Comparison of ENCODE assay signal across 8 mouse cellular contexts in the genomic region with DNA sequence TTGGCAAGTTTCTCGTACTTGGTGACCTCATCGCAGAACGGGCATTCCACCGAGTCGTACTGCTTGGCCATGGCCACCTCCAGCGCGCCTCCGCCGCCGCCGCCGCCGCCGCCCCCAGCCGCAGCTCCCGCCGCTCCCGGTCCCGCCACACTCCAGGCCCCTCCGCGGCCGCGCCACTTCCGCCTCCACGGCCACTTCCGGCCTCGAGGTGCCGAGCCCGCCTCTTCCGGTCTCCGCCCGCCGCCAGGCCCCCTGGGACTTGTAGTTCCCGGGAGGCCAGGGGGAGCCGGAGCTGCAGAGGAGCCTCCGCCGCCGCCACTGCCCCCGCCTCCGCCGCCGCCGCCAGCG. TPM values are rescaled to one million over a fixed set of nuclear protein-coding genes. Genes with fewer than 3 reads are reported as not detected.
DNase-seq lines count a peak whose midpoint lies in the region; ATAC-seq and TF ChIP-seq lines count a peak whose summit lies in the region.

No protein-coding gene starts in this region.

- H3K9ac ChIP-seq in embryonic facial prominence, embryonic 11.5 days (replicated peaks; ENCODE audit: low read length), result peak overlapping the region; percentile 89
- H3K9ac ChIP-seq in limb, embryonic 15.5 days, result peak overlapping the region; percentile 82
- H3K9ac ChIP-seq in midbrain, postnatal 0 days (replicated peaks; ENCODE audit: low read length, poor library complexity, severe bottlenecking), result peak overlapping the region; percentile 86

- ATAC-seq in embryonic facial prominence, embryonic 11.5 days (replicated peaks; ENCODE audit: insufficient number of reproducible peaks, low FRiP score, low TSS enrichment, low read depth), result peak; percentile 88
- peak; percentile 86 for ATAC-seq in limb, embryonic 15.5 days (ENCODE audit: insufficient number of reproducible peaks, low FRiP score, low TSS enrichment, low read depth)
- ATAC-seq in midbrain, postnatal 0 days (ENCODE audit: low FRiP score), result peak; percentile 91

- H3K27ac ChIP-seq in embryonic facial prominence, embryonic 11.5 days (replicated peaks; ENCODE audit: low read depth, low read length), result peak overlapping the region; percentile 93
- H3K27ac ChIP-seq in limb, embryonic 15.5 days, result peak overlapping the region; percentile 99
- H3K27ac ChIP-seq in midbrain, postnatal 0 days (ENCODE audit: low read depth, low read length), result peak overlapping the region; percentile 92

- H3K9me3 ChIP-seq in embryonic facial prominence, embryonic 11.5 days (replicated peaks; ENCODE audit: control insufficient read depth, low read length), result no peaks in the 10 kb centered on the region
- no peaks in the 10 kb centered on the region for H3K9me3 ChIP-seq in limb, embryonic 15.5 days
- no peaks in the 10 kb centered on the region for H3K9me3 ChIP-seq in midbrain, postnatal 0 days (ENCODE audit: low read length)

- peak; percentile 87 for DNase-seq in 3T3-L1 (ENCODE audit: low read depth, low spot score)
- peak; percentile 97 for DNase-seq in adrenal gland, postnatal 14 days
- DNase-seq in embryonic facial prominence, embryonic 11.5 days (ENCODE audit: low spot score), result peak; percentile 94
- peak; percentile 99 for DNase-seq in heart, adult 11 months
- peak; percentile 97 for DNase-seq in kidney, adult 18-20 months
- peak; percentile 93 for DNase-seq in midbrain, postnatal 0 days (ENCODE audit: low spot score)
- DNase-seq in spleen, postnatal 4 days (ENCODE audit: low spot score in 2 of 2), result peak; percentile 95 to 98

- no peak for TF ChIP-seq CTCF in midbrain, postnatal 0 days (IDR thresholded peaks at IDR 0.05)

- H3K4me3 ChIP-seq in embryonic facial prominence, embryonic 11.5 days (ENCODE audit: low read depth, low read length), result peak overlapping the region; percentile 91
- H3K4me3 ChIP-seq in limb, embryonic 15.5 days, result peak overlapping the region; percentile 91
- peak overlapping the region; percentile 90 for H3K4me3 ChIP-seq in midbrain, postnatal 0 days (ENCODE audit: low read depth, low read length)

- WGBS in embryonic facial prominence, embryonic 11.5 days, result 0% methylated on average over 20 of the region's 44 CpGs
- WGBS in limb, embryonic 15.5 days, result 0% methylated on average over 39 of the region's 44 CpGs
- whole genome bisulfite sequencing in midbrain, postnatal 0 days, result under 1% methylated on average over 27 of the region's 44 CpGs

- peaks cover 9% of the 10 kb centered on the region for H3K36me3 ChIP-seq in embryonic facial prominence, embryonic 11.5 days (replicated peaks; ENCODE audit: control insufficient read depth, insufficient read depth, low read depth, low read length)
- H3K36me3 ChIP-seq in limb, embryonic 15.5 days, result peaks cover 36% of the 10 kb centered on the region
- H3K36me3 ChIP-seq in midbrain, postnatal 0 days (ENCODE audit: insufficient read depth, low read length), result peaks cover 26% of the 10 kb centered on the region

- peak overlapping the region; percentile 90 for H3K4me2 ChIP-seq in embryonic facial prominence, embryonic 11.5 days (ENCODE audit: low read depth, low read length)
- peak overlapping the region; percentile 81 for H3K4me2 ChIP-seq in limb, embryonic 15.5 days
- H3K4me2 ChIP-seq in midbrain, postnatal 0 days (ENCODE audit: low read depth, low read length, poor library complexity, severe bottlenecking), result peak overlapping the region; percentile 97

- H3K4me1 ChIP-seq in embryonic facial prominence, embryonic 11.5 days (ENCODE audit: control insufficient read depth, insufficient read depth, low read length), result peaks cover 4% of the 10 kb centered on the region; the same call in 1 of the 2 replicates
- H3K4me1 ChIP-seq in limb, embryonic 15.5 days, result peaks cover 33% of the 10 kb centered on the region
- H3K4me1 ChIP-seq in midbrain, postnatal 0 days (ENCODE audit: insufficient read depth, low read length), result peaks cover 8% of the 10 kb centered on the region; the same call in 1 of the 2 replicates

- no peaks in the 10 kb centered on the region for H3K27me3 ChIP-seq in embryonic facial prominence, embryonic 11.5 days (ENCODE audit: control insufficient read depth, insufficient read depth, low read length)
- H3K27me3 ChIP-seq in limb, embryonic 15.5 days, result no peaks in the 10 kb centered on the region
- no peaks in the 10 kb centered on the region for H3K27me3 ChIP-seq in midbrain, postnatal 0 days (ENCODE audit: insufficient read depth, low read length)

RNA-seq across cellular contexts. Expression of a gene that starts 0.3 kb away (rescaled TPM):
- 67.4 and 79.7 TPM in 2 replicates for total RNA-seq in adrenal gland, postnatal 14 days (2021)
- 79.2 and 89.8 TPM in 2 replicates for polyA plus RNA-seq in embryonic facial prominence, embryonic 11.5 days (2014; fragmentation: Nextera tagmentation; extraction: Ambion mirVana)
- polyA plus RNA-seq in limb, embryonic 15.5 days (2015; fragmentation: Nextera tagmentation; extraction: Ambion mirVana), result 84.4 and 101 TPM in 2 replicates
- total RNA-seq in midbrain, postnatal 0 days (2014; rRNA removed), result 88.1 and 92.4 TPM in 2 replicates
- 58.2 and 59.4 TPM in 2 replicates for polyA plus RNA-seq in midbrain, postnatal 0 days (2015; fragmentation: Nextera tagmentation; extraction: Ambion mirVana)

RNA-seq across cellular contexts. Expression of a gene that starts 8.3 kb away (rescaled TPM):
- 29.8 and 39.3 TPM in 2 replicates for total RNA-seq in adrenal gland, postnatal 14 days (2021)
- polyA plus RNA-seq in embryonic facial prominence, embryonic 11.5 days (2014; fragmentation: Nextera tagmentation; extraction: Ambion mirVana), result 21.1 and 22.2 TPM in 2 replicates
- polyA plus RNA-seq in limb, embryonic 15.5 days (2015; fragmentation: Nextera tagmentation; extraction: Ambion mirVana), result 23.0 and 24.7 TPM in 2 replicates
- 43.7 and 46.2 TPM in 2 replicates for total RNA-seq in midbrain, postnatal 0 days (2014; rRNA removed)
- polyA plus RNA-seq in midbrain, postnatal 0 days (2015; fragmentation: Nextera tagmentation; extraction: Ambion mirVana), result 54.4 and 54.6 TPM in 2 replicates

RNA-seq across cellular contexts. Expression of a gene that starts 8.6 kb away (rescaled TPM):
- total RNA-seq in adrenal gland, postnatal 14 days (2021), result 16.2 and 35.8 TPM in 2 replicates
- 15.6 and 16.3 TPM in 2 replicates for polyA plus RNA-seq in embryonic facial prominence, embryonic 11.5 days (2014; fragmentation: Nextera tagmentation; extraction: Ambion mirVana)
- 33.5 and 34.8 TPM in 2 replicates for polyA plus RNA-seq in limb, embryonic 15.5 days (2015; fragmentation: Nextera tagmentation; extraction: Ambion mirVana)
- total RNA-seq in midbrain, postnatal 0 days (2014; rRNA removed), result 24.6 and 25.9 TPM in 2 replicates
- 25.1 and 29.6 TPM in 2 replicates for polyA plus RNA-seq in midbrain, postnatal 0 days (2015; fragmentation: Nextera tagmentation; extraction: Ambion mirVana)

RNA-seq across cellular contexts. Expression of a gene that starts 28.3 kb away (rescaled TPM):
- not detected in 2 replicates for total RNA-seq in adrenal gland, postnatal 14 days (2021)
- 0.31 and 0.75 TPM in 2 replicates for polyA plus RNA-seq in embryonic facial prominence, embryonic 11.5 days (2014; fragmentation: Nextera tagmentation; extraction: Ambion mirVana)
- polyA plus RNA-seq in limb, embryonic 15.5 days (2015; fragmentation: Nextera tagmentation; extraction: Ambion mirVana), result not detected in 2 replicates
- 2.5 and 3.8 TPM in 2 replicates for total RNA-seq in midbrain, postnatal 0 days (2014; rRNA removed)
- polyA plus RNA-seq in midbrain, postnatal 0 days (2015; fragmentation: Nextera tagmentation; extraction: Ambion mirVana), result 3.7 and 4.0 TPM in 2 replicates

RNA-seq across cellular contexts. Expression of a gene that starts 44.5 kb away (rescaled TPM):
- 25.3 and 26.8 TPM in 2 replicates for total RNA-seq in adrenal gland, postnatal 14 days (2021)
- 47.8 and 54.3 TPM in 2 replicates for polyA plus RNA-seq in embryonic facial prominence, embryonic 11.5 days (2014; fragmentation: Nextera tagmentation; extraction: Ambion mirVana)
- polyA plus RNA-seq in limb, embryonic 15.5 days (2015; fragmentation: Nextera tagmentation; extraction: Ambion mirVana), result 68.5 and 71.7 TPM in 2 replicates
- total RNA-seq in midbrain, postnatal 0 days (2014; rRNA removed), result 43.8 and 72.8 TPM in 2 replicates
- polyA plus RNA-seq in midbrain, postnatal 0 days (2015; fragmentation: Nextera tagmentation; extraction: Ambion mirVana), result 42.0 and 44.9 TPM in 2 replicates

Comparison
In these comparisons a context has a peak if more than half of its experiments do, and no peak if none do; other contexts are left out.
1. Peak in every context shown above with its lines: DNase-seq, ATAC-seq, H3K4me3 ChIP-seq and H3K27ac ChIP-seq.